Mouse (Mus musculus) c-Kit-positive CD71-positive TER-119-negative erythroid progenitor cells, embryonic 14.5 days (primary cell): Measurements from ENCODE around the gene Creld1.
A peak's percentile ranks its signal among the peaks of the same experiment; 100 is the strongest.

Experiments used
- DNase-seq: peaks from one replicate; pipeline ENCODE4 v3.0.0-alpha.2; 2013; ENCODE audit warnings: low read depth

The Creld1 gene

GRCm38 (mm10) chr6:113471297-113471936, 11.7 kb upstream of the Creld1 start, which contains the start of gene Il17rc:
Il17rc (plus strand) TSS chr6:113471427.
- no peak for DNase-seq

- DNase-seq, result no peak
Measured at GRCm38 (mm10) chr6:113472061-113472460, 11.0 kb upstream of the Creld1 start.

GRCm38 (mm10) chr6:113473246-113473645, 9.9 kb upstream of the Creld1 start:
- DNase-seq, result no peak

- no peak for DNase-seq
Measured at GRCm38 (mm10) chr6:113473715-113474114, 9.4 kb upstream of the Creld1 start.

- no peak for DNase-seq
Measured at GRCm38 (mm10) chr6:113477353-113477752, 5.7 kb upstream of the Creld1 start.

- no peak for DNase-seq
Measured at GRCm38 (mm10) chr6:113478906-113479305, 4.2 kb upstream of the Creld1 start.

- DNase-seq, result no peak
Measured at GRCm38 (mm10) chr6:113480555-113481373, 2.3 kb upstream of the Creld1 start.

- DNase-seq, result no peak
Measured at GRCm38 (mm10) chr6:113482477-113483099, 509 bp upstream of the Creld1 start.

GRCm38 (mm10) chr6:113483729-113484128, 632 bp downstream of the Creld1 start:
- no peak for DNase-seq

- DNase-seq, result no peak
Measured at GRCm38 (mm10) chr6:113487125-113487576, 4.1 kb downstream of the Creld1 start.

- DNase-seq, result no peak
Measured at GRCm38 (mm10) chr6:113489410-113489809, 6.3 kb downstream of the Creld1 start.

GRCm38 (mm10) chr6:113492101-113492864, 9.2 kb downstream of the Creld1 start:
- no peak for DNase-seq

- DNase-seq, result peak; percentile 46
Measured at GRCm38 (mm10) chr6:113494258-113494788, 11.2 kb downstream of the Creld1 start.

GRCm38 (mm10) chr6:113495071-113495675, 12.1 kb downstream of the Creld1 start:
- DNase-seq, result no peak

GRCm38 (mm10) chr6:113499346-113499745, 16.2 kb downstream of the Creld1 start:
- DNase-seq, result no peak

- no peak for DNase-seq
Measured at GRCm38 (mm10) chr6:113501388-113502084, 18.4 kb downstream of the Creld1 start, which contains the start of gene Prrt3. Prrt3 (minus strand) TSS chr6:113501931.

GRCm38 (mm10) chr6:113502801-113503200, 19.7 kb downstream of the Creld1 start:
- DNase-seq, result no peak

GRCm38 (mm10) chr6:113505689-113506088, 22.6 kb downstream of the Creld1 start:
- DNase-seq, result no peak

GRCm38 (mm10) chr6:113507130-113507529, 24.0 kb downstream of the Creld1 start:
- DNase-seq, result no peak

GRCm38 (mm10) chr6:113508272-113508946, 25.3 kb downstream of the Creld1 start:
- no peak for DNase-seq
